Mouse (Mus musculus): ENCODE results near the gene Foxred2. TPM values are rescaled to one million over a fixed set of nuclear protein-coding genes. Genes with fewer than 3 reads are reported as not detected.
A peak's percentile ranks its signal among the peaks of the same experiment; 100 is the strongest.

The Foxred2 gene
- polyA plus RNA-seq, 1 experiment from 2014 or later = 1.1 TPM

DNA sequence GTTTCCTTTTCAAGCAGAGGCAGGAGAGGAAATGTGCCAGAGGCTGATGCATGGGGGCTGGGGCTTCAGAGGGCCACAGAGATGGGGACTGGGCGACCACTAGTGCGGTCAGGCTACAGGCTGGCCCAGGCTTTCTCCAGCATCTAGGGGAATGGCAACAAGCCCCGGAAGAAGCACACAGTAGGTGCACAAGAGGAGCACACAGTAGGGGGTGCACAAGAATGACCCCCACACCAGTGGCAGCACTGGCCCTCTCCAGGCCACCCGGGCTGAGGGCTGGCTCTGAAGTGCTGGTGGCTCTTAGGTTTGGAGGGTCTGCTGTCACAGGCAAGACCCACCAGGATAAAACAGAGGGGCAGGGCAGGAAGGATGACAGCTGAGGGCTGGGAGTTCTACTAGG is 41.2 kb downstream of the Foxred2 start:
- no peak overlapping the region for H3K4me3 ChIP-seq
- no peaks in the 10 kb centered on the region for H3K9me3 ChIP-seq (replicated peaks)
- H3K36me3 ChIP-seq = peaks cover 64% of the 10 kb centered on the region
- H3K4me1 ChIP-seq (replicated peaks) = peaks cover 28% of the 10 kb centered on the region
- ATAC-seq (ENCODE audit: insufficient number of reproducible peaks, low FRiP score) = no peak
- H3K9ac ChIP-seq = no peak overlapping the region
- H3K27me3 ChIP-seq (replicated peaks) = no peaks in the 10 kb centered on the region
- WGBS = 96% methylated on average over 4 of the region's 4 CpGs
- H3K27ac ChIP-seq (ENCODE audit: poor library complexity, severe bottlenecking) = no peak overlapping the region
- H3K4me2 ChIP-seq = no peak overlapping the region

DNA sequence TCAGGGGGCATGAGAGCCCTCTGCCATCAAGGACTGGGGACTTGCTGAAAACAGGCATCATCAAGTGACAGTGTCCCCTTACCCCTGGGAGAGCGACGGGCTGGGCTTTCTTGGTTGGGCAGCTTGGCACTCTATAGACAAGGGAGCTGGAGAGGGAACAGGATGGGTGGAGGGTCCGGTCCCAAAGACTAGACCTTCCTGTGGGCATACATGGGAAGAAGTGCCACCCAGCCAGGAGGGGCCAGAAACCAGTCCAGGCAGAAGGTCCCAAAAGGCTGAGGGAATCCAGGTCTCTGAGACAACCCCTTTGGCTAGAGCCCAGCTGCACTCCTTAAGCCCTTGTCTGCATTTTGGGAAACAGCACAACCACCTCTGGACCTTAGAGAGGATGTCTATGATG is 42.0 kb downstream of the Foxred2 start:
- H3K9me3 ChIP-seq (replicated peaks) = no peaks in the 10 kb centered on the region
- no peak overlapping the region for H3K27ac ChIP-seq (ENCODE audit: poor library complexity, severe bottlenecking)
- no peak overlapping the region for H3K4me3 ChIP-seq
- WGBS = 94% methylated on average over 3 of the region's 3 CpGs
- no peak for ATAC-seq (ENCODE audit: insufficient number of reproducible peaks, low FRiP score)
- peaks cover 57% of the 10 kb centered on the region for H3K36me3 ChIP-seq
- no peaks in the 10 kb centered on the region for H3K27me3 ChIP-seq (replicated peaks)
- H3K4me1 ChIP-seq (replicated peaks) = peaks cover 28% of the 10 kb centered on the region
- H3K9ac ChIP-seq = no peak overlapping the region
- H3K4me2 ChIP-seq = no peak overlapping the region

DNA sequence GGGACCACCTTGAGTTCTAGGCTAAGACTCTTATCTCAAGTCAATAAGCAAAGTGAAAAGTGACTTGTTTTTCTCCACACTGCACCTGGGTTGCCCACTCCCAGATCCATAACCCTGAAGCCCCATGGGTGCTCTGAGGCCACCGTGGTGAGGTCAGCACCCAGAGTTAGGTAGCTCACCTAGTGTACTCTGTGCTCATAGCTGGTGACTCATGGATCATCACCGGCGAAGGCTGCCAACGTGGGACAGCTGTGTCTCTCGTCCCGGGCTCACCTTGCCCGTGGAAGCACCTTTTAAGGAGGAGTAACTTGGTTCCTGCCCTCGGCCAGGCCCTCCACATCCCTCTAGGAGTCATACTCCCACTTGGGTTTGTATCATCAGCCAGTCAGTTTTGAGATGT is 43.5 kb downstream of the Foxred2 start:
- no peak overlapping the region for H3K4me3 ChIP-seq
- 76% methylated on average over 8 of the region's 8 CpGs for WGBS
- no peak for ATAC-seq (ENCODE audit: insufficient number of reproducible peaks, low FRiP score)
- no peak overlapping the region for H3K9ac ChIP-seq
- H3K9me3 ChIP-seq (replicated peaks) = no peaks in the 10 kb centered on the region
- peaks cover 28% of the 10 kb centered on the region for H3K4me1 ChIP-seq (replicated peaks)
- H3K27ac ChIP-seq (ENCODE audit: poor library complexity, severe bottlenecking) = no peak overlapping the region
- no peak overlapping the region for H3K4me2 ChIP-seq
- H3K36me3 ChIP-seq = peaks cover 44% of the 10 kb centered on the region
- H3K27me3 ChIP-seq (replicated peaks) = no peaks in the 10 kb centered on the region

DNA sequence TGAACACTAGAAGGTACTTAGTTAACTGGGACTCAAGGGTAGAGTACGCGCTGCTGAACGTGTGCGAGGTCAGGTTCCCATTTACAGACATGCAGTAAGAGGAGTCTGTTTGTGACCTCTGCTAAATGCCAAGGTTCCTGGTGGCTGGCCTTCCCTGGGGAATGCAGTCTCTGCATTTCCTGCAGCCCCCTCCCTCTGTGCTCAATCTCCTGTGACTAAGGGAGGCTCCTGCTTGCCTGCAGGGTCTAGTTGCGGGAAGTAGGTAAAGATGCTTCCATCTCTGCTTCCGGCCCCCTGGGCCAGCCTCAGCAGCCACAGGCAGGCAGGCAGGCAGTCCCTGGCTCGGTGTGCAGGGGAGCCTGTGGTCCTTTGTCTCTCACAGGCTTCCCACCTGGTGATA is 43.9 kb downstream of the Foxred2 start:
- ATAC-seq (ENCODE audit: insufficient number of reproducible peaks, low FRiP score) = no peak
- Histone ChIP-seq H3K4me1 (replicated peaks) (peaks cover 28% of the 10 kb centered on the region), H3K9me3 (replicated peaks) (no peaks in the 10 kb centered on the region), H3K27me3 (replicated peaks) (no peaks in the 10 kb centered on the region), H3K36me3 (peaks cover 40% of the 10 kb centered on the region), H3K4me3 (no peak overlapping the region), H3K4me2 (no peak overlapping the region), H3K9ac (0 out of 2 replicates have a peak overlapping the region, but pooled peaks have one; percentile 19), H3K27ac (ENCODE audit: poor library complexity, severe bottlenecking) (peak overlapping the region; percentile 36; the same call in 1 of the 2 replicates)
- WGBS = 40% methylated on average over 7 of the region's 7 CpGs

DNA sequence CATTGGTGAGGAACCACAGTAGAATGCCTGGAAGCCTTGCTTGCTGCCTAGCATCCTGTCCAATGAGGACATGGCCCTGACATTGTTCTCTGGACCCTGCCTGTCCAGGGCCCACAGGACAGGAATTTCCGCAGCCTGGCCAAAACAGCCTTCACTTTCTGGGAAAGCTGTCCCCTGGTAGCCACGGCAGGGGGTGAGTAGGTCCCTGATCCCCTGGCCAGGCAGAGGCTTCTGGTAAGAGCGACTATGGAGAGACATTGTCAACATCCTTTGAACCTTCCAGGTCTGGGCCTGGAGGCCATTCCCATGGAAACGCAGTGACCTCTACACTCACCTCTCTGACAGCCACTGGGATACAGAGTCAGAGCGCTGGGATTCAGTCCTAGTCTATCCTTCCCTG is 44.5 kb downstream of the Foxred2 start:
- Histone ChIP-seq H3K27ac (ENCODE audit: poor library complexity, severe bottlenecking) (peak overlapping the region; percentile 36; the same call in 1 of the 2 replicates), H3K27me3 (replicated peaks) (no peaks in the 10 kb centered on the region), H3K4me3 (no peak overlapping the region), H3K9ac (no peak overlapping the region), H3K4me1 (replicated peaks) (peaks cover 28% of the 10 kb centered on the region), H3K36me3 (peaks cover 39% of the 10 kb centered on the region), H3K4me2 (no peak overlapping the region), H3K9me3 (replicated peaks) (no peaks in the 10 kb centered on the region)
- 47% methylated on average over 5 of the region's 5 CpGs for WGBS
- ATAC-seq (ENCODE audit: insufficient number of reproducible peaks, low FRiP score) = no peak

DNA sequence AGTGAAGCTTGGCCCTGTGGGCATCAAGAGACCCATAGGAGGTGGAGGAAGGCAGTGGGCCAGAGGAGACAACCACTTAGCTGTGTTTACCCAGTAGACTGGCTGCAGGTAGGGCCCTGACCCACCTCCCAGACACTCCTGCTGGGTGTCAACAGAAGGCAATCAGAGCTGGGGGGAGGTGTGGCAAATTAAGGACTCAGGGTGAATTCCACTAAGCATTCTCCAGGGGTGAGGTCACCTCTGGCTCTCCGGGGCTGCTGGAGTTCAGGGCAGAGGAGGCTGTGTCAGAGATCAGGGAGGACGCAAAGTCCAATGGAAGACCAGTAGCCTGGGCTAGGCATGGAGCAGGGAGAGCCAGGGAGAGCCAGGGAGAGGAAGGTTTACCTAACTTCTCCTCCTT is 45.5 kb downstream of the Foxred2 start:
- ATAC-seq (ENCODE audit: insufficient number of reproducible peaks, low FRiP score) = peak; percentile 51; the same call in 1 of the 2 replicates
- Histone ChIP-seq H3K9ac (no peak overlapping the region), H3K27me3 (replicated peaks) (no peaks in the 10 kb centered on the region), H3K4me2 (no peak overlapping the region), H3K9me3 (replicated peaks) (no peaks in the 10 kb centered on the region), H3K36me3 (peaks cover 30% of the 10 kb centered on the region), H3K4me1 (replicated peaks) (peaks cover 36% of the 10 kb centered on the region), H3K4me3 (no peak overlapping the region), H3K27ac (ENCODE audit: poor library complexity, severe bottlenecking) (peak overlapping the region; percentile 60)
- 13% methylated on average over 2 of the region's 2 CpGs for WGBS

DNA sequence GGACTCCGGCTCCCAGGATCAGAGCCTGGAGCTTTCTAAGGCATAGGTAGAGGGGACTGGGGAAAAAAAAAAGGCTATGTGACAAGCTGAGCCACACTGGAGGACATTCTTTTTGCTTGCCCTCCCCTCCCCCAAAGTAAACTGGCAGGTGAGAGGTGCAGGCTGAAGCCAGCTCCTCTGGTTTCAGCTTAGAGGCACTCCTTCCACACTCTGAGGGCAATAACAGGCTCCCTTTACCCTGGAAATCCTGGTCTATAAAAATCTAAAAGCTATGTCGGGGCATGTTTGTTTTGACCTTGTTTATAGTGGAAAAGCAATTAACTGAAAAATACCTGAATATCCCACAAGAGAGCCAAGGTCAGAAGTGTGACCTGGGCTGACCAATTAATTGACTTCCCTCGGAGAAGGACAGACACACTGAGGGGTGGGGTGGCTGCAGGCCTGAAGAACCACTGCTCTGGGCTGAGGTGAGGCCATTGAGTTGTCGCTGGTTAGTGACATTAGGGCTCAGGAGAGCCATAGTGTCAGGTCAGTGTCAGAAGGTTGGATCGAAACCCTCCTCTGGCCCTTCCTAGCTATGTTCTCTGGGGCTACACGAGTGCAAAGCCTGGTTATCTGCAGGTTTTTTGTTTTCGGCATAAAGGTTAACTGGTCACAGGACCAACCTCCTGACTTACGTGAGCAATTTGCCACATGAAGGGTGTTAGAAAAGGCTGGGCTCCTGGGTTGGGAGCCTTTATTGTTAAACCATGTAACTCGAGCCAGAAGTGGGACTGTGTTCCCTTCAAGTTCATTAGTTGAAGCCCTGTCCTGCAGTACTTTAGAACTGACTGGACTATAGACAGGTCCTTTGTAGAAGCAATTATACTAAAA is 48.6 kb downstream of the Foxred2 start:
- Histone ChIP-seq H3K4me1 (replicated peaks) (peaks cover 53% of the 10 kb centered on the region), H3K9ac (no peak overlapping the region), H3K36me3 (0 out of 2 replicates have a peak, but pooled peaks cover under 1% of the 10 kb centered on the region), H3K4me3 (no peak overlapping the region), H3K27ac (ENCODE audit: poor library complexity, severe bottlenecking) (no peak overlapping the region), H3K9me3 (replicated peaks) (no peaks in the 10 kb centered on the region), H3K4me2 (no peak overlapping the region), H3K27me3 (replicated peaks) (no peaks in the 10 kb centered on the region)
- 64% methylated on average over 9 of the region's 9 CpGs for WGBS
- ATAC-seq (ENCODE audit: insufficient number of reproducible peaks, low FRiP score) = no peak

DNA sequence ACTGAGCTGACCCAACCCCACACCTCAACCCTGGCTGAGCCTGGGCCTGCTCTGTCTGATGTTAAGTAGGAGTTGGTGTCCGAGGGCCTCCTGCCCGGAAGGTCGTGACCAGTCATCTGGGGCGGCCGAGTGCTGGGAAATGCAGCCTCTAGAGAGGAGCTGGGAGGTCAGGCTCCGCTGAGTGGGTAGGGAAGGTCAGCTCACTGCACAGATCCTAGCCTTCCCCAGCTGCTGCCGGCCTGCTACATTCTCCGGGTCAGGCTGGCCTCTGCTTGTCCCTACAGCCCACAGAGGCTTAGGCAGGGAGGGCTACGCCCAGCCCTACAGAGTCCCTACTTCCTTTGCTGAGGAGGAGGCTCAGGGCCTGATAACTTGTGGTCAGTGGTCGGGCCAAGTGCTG is 50.0 kb downstream of the Foxred2 start:
- Histone ChIP-seq H3K36me3 (no peaks in the 10 kb centered on the region), H3K27me3 (replicated peaks) (no peaks in the 10 kb centered on the region), H3K9me3 (replicated peaks) (no peaks in the 10 kb centered on the region), H3K27ac (ENCODE audit: poor library complexity, severe bottlenecking) (no peak overlapping the region), H3K4me1 (replicated peaks) (peaks cover 40% of the 10 kb centered on the region), H3K9ac (peak overlapping the region; percentile 42; the same call in 1 of the 2 replicates), H3K4me3 (no peak overlapping the region), H3K4me2 (no peak overlapping the region)
- 37% methylated on average over 10 of the region's 10 CpGs for WGBS
- ATAC-seq (ENCODE audit: insufficient number of reproducible peaks, low FRiP score) = no peak

DNA sequence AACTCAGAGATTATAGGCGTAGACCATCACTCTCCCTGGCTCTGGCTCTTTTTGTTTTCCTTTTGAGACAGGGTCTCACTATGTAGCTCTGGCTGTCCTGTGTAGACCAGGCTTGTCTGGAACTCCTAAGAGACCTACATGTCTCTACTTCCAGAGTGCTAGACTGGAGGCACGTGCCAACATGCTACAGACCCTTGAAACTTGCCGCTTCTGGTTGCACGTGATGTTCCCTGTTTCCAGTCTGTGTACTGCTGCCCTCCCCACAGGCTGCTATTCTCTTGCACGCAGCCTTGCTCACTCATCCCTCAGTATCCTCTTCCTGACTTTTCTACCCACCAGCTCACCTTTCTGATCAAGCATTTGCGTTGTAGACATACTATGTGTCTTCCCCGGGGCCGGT is 50.4 kb downstream of the Foxred2 start:
- Histone ChIP-seq H3K27ac (ENCODE audit: poor library complexity, severe bottlenecking) (no peak overlapping the region; the same call in 1 of the 2 replicates), H3K27me3 (replicated peaks) (no peaks in the 10 kb centered on the region), H3K4me1 (replicated peaks) (peaks cover 35% of the 10 kb centered on the region), H3K9me3 (replicated peaks) (no peaks in the 10 kb centered on the region), H3K36me3 (no peaks in the 10 kb centered on the region), H3K9ac (0 out of 2 replicates have a peak overlapping the region, but pooled peaks have one; percentile 42), H3K4me2 (no peak overlapping the region), H3K4me3 (no peak overlapping the region)
- no peak for ATAC-seq (ENCODE audit: insufficient number of reproducible peaks, low FRiP score)
- 75% methylated on average over 8 of the region's 8 CpGs for WGBS

DNA sequence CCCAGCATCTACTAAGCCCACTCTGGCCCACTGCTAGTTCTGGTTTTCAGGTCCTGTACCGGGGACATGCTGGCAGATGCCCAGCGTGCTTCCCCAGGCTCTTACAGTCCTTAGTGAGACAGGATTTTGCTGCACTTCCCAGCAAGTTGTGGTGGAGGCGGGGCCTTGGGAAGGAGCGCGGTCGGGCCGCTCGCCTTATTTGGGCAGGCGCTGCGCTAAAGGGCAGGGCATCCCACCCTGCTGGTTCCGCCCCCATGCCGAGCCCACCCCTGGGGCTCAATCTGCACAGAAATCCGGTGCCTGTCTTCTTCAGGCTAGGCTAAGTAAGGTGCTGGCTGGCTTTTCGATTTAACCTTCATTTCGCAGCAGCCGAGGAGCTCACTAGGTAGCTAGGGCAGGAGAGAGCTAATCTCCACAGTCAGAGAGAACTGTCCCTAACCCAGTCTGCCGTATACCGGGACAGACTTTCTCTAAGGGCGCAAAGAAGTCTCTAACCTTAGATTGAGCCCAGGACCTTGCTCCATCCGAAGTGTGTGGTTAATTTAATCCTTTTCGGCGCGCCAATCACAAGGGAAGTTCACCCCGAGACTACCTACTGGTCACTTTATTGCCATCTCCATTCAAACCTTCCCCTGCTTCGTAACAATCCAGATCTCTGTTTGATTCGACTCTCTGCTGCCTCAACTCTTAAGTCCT is 51.1 kb downstream of the Foxred2 start:
- Histone ChIP-seq H3K27ac (ENCODE audit: poor library complexity, severe bottlenecking) (peak overlapping the region; percentile 87), H3K4me1 (replicated peaks) (peaks cover 30% of the 10 kb centered on the region), H3K4me3 (peak overlapping the region; percentile 36), H3K27me3 (replicated peaks) (no peaks in the 10 kb centered on the region), H3K9me3 (replicated peaks) (no peaks in the 10 kb centered on the region), H3K9ac (peak overlapping the region; percentile 68), H3K36me3 (no peaks in the 10 kb centered on the region), H3K4me2 (peak overlapping the region; percentile 72)
- WGBS = 5% methylated on average over 26 of the region's 26 CpGs
- peak; percentile 82 for ATAC-seq (ENCODE audit: insufficient number of reproducible peaks, low FRiP score)

DNA sequence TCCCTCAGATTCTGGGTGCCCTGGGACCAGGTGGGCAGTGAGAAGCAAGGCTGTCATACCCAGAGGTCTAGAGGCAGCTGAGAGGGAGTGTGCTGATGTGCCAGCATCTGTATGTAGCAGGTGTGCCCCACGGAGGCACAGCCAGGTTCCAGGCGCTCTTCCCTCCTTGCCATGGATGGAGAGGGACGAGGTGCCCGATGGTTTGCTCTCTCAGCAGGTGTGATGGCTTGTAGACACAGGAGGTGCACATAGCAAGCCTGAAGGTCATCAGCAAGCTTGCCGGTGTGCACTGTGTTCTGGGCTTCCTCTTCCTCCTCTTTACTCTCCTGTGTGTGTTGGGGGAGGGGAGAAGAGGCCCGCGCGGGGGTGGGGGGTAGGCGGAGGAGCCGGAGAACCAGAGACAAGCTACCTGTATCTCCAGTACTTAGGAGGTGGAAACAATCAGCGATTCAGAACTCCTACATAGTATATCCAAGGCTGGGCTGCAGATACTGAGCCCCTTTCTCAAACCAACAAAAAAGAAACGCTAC is 52.1 kb downstream of the Foxred2 start:
- ATAC-seq (ENCODE audit: insufficient number of reproducible peaks, low FRiP score) = no peak
- Histone ChIP-seq H3K36me3 (no peaks in the 10 kb centered on the region), H3K27me3 (replicated peaks) (no peaks in the 10 kb centered on the region), H3K4me2 (peak overlapping the region; percentile 72), H3K4me1 (replicated peaks) (peaks cover 30% of the 10 kb centered on the region), H3K9ac (peak overlapping the region; percentile 53; the same call in 1 of the 2 replicates), H3K4me3 (no peak overlapping the region), H3K9me3 (replicated peaks) (no peaks in the 10 kb centered on the region), H3K27ac (ENCODE audit: poor library complexity, severe bottlenecking) (peak overlapping the region; percentile 55; the same call in 1 of the 2 replicates)
- whole genome bisulfite sequencing = 25% methylated on average over 12 of the region's 12 CpGs

Measured in heart, embryonic 12.5 days (tissue).